Mouse (Mus musculus) cerebellum, adult 2 months (tissue): ENCODE data around the gene Olfml3.

Experiments used
- CTCF ChIP-seq: fragments of 200-500 bp; IDR thresholded peaks from 2 replicates; pipeline ENCODE4 v1.5.1; 2011; ENCODE audit warnings: low read depth, mild to moderate bottlenecking, control low read depth, low read length, moderate library complexity, borderline replicate concordance; ENCODE audit not compliant: insufficient read depth
- POLR2A ChIP-seq: fragments of 200-500 bp; IDR thresholded peaks from 2 replicates; pipeline ENCODE4 v1.6.1; 2011; ENCODE audit warnings: low read length, control low read depth, borderline replicate concordance; ENCODE audit not compliant: insufficient read depth

GRCm38 (mm10) chr3:103718728-103719127, 19.1 kb downstream of the Olfml3 start:
- TF ChIP-seq CTCF (no peak), POLR2A (no peak)
